Mouse (Mus musculus) lung, postnatal 0 days (tissue): ENCODE data around the gene 1700029F12Rik. TPM values are rescaled to one million over a fixed set of nuclear protein-coding genes. Genes with fewer than 3 reads are reported as not detected.

Experiments used
- ATAC-seq: fragments of 200-750 bp; cut with Nextera tagmentation; 2 replicates; pipeline ENCODE4 v1.8.0; 2017; ENCODE audit warnings: moderate library complexity
- DNase-seq: peaks from one replicate; pipeline ENCODE4 v3.0.0-alpha.2; 2016; ENCODE audit warnings: low spot score
- H3K27ac ChIP-seq: fragments of 300-500 bp; sonication (generic); 2 replicates; pipeline ENCODE4 v1.5.1; 2014; ENCODE audit warnings: antibody characterized with exemption, mild to moderate bottlenecking, low read length, mixed read lengths
- H3K27me3 ChIP-seq: fragments of 300-500 bp; sonication (generic); replicated peaks from 2 replicates; pipeline ENCODE4 v1.6.1; 2014; ENCODE audit warnings: low read length, mixed read lengths; ENCODE audit not compliant: insufficient read depth
- H3K36me3 ChIP-seq: fragments of 300-500 bp; sonication (generic); 2 replicates; pipeline ENCODE4 v1.6.1; 2014; ENCODE audit warnings: low read length, mixed read lengths; ENCODE audit not compliant: insufficient read depth
- H3K4me1 ChIP-seq: fragments of 300-500 bp; sonication (generic); 2 replicates; pipeline ENCODE4 v1.6.1; 2014; ENCODE audit warnings: antibody characterized with exemption, low read depth, low read length, mixed read lengths; ENCODE audit not compliant: insufficient read depth
- H3K4me2 ChIP-seq: fragments of 300-500 bp; sonication (generic); replicated peaks from 2 replicates; pipeline ENCODE4 v1.6.1; 2014; ENCODE audit warnings: low read depth, mild to moderate bottlenecking, low read length, moderate library complexity, mixed read lengths
- H3K4me3 ChIP-seq: fragments of 300-500 bp; sonication (generic); 2 replicates; pipeline ENCODE4 v1.5.1; 2014; ENCODE audit warnings: low read depth, low read length
- H3K9ac ChIP-seq: fragments of 300-500 bp; sonication (generic); replicated peaks from 2 replicates; pipeline ENCODE4 v1.6.1; 2014; ENCODE audit warnings: low read depth, mild to moderate bottlenecking
- H3K9me3 ChIP-seq: fragments of 300-500 bp; sonication (generic); 2 replicates; pipeline ENCODE4 v1.6.1; 2016; ENCODE audit warnings: low read length, mixed read lengths
- CTCF ChIP-seq: IDR thresholded peaks from 2 replicates; pipeline ENCODE4 v1.5.1; 2016; ENCODE audit warnings: antibody characterized with exemption, mild to moderate bottlenecking
- EP300 ChIP-seq: IDR thresholded peaks from 2 replicates; pipeline ENCODE4 v1.6.1; 2016; ENCODE audit warnings: antibody characterized with exemption, mild to moderate bottlenecking, control low read depth
- WGBS: fragments of 180-500 bp; shearing (Covaris S2); extraction: QIAGEN DNeasy Blood & Tissue Kit; methylation state at CpG from one replicate; pipeline ENCODE4 v1.1.7; 2014; 5-methylcytosine and 5-hydroxymethylcytosine counted together
- polyA plus RNA-seq: library from polyadenylated mRNA; unstranded; fragments of >200 nt; fragmentation: Nextera tagmentation; extraction: Ambion mirVana; gene quantifications from 2 replicates; pipeline ENCODE4 v1.2.1, GENCODE M21; 2015

The 1700029F12Rik gene
- polyA plus RNA-seq, 1 experiment from 2014 or later: not detected

DNA sequence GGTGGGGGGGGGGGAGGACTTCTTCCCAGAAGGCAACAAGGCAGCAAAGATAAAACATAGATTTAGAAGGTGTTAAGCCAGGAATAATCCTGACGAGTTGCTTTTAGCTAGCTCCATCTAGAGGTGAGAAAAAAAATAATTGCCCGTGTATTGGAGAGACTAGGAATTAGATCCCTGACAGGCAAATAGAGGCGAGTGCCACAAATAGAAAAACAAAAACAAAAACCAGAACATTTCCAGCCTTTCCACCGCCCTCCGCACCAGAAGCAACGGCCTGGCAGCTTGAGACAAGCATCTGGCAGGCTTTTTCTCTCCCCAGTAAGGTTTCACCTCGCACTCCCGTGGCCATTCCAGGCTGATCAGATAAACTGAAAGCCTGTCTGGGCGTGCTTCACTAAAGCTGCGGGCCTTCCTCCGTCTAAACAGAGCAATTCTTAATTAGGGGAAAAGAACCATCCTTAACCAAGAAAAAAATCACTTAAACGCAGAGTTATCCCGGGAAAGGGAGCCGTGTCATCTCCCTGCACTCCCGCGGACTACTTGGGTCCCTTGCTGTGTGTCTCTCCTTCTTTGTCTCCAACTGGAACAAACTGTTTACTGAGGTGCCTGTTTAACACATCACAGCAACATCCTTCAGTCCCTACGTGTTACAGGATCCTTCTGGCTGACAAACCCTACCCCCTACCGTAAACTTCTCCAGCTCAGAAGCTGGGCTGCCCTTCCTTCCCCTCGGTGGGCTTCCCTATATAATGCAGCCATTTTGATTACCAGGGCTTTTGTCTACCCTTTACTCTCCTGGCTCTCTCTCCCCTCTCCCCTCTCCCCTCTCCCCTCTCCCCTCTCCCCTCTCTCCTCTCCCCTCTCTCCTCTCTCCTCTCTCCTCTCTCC lies 25.7 kb downstream of the 1700029F12Rik start:
- 1% methylated on average over 19 of the region's 19 CpGs for WGBS
- no peaks in the 10 kb centered on the region for H3K9me3 ChIP-seq
- ATAC-seq: peak; percentile 65
- peak overlapping the region; percentile 78 for H3K4me2 ChIP-seq
- peaks cover 6% of the 10 kb centered on the region for H3K4me1 ChIP-seq
- TF ChIP-seq EP300: no peak
- TF ChIP-seq CTCF: peak; percentile 50
- no peaks in the 10 kb centered on the region for H3K27me3 ChIP-seq
- DNase-seq: peak; percentile 72
- no peaks in the 10 kb centered on the region for H3K36me3 ChIP-seq
- H3K9ac ChIP-seq: no peak overlapping the region
- no peak overlapping the region for H3K27ac ChIP-seq
- peak overlapping the region; percentile 40 for H3K4me3 ChIP-seq

DNA sequence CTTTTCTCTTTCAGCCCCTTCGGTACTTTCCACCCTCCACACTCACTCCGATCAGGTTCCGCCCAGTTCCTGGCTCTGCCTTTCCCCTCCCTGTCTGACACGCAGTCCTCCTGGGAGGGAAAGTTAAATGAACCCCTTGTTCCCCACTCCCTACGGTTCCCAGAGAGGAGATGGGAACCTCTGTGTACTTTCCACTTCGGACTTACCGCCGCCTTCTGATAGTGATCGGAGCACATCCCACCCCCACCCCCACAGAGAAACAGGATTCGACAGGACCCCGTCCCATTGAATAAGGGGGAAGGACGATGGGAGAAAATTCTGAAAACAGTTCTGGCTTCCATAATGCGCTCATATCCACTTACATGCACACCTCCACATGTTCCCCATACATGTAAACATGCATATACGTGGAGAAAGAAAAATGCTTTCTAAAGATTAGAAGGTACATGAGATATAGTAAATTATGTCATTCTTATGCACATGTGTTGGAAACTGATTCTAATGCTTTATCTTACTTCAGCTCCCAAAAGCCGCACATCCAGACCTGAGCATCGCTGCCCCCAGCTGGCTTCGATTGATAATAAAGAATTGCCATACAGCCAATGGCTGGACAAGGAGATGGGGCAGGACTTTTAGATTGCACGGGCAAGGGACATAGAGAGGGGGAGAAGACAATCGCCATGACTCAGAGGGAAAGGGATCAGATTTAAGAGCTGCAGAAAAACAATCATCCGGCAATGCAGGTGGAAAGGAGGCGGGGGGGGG lies 26.5 kb downstream of the 1700029F12Rik start:
- H3K27ac ChIP-seq: no peak overlapping the region
- H3K9ac ChIP-seq: no peak overlapping the region
- peaks cover 6% of the 10 kb centered on the region for H3K4me1 ChIP-seq
- no peaks in the 10 kb centered on the region for H3K36me3 ChIP-seq
- no peaks in the 10 kb centered on the region for H3K27me3 ChIP-seq
- no peak for TF ChIP-seq CTCF
- TF ChIP-seq EP300: no peak
- H3K9me3 ChIP-seq: no peaks in the 10 kb centered on the region
- 2% methylated on average over 18 of the region's 21 CpGs for WGBS
- peak; percentile 33 for DNase-seq
- peak overlapping the region; percentile 32 for H3K4me3 ChIP-seq
- peak overlapping the region; percentile 78 for H3K4me2 ChIP-seq
- ATAC-seq: peak; percentile 50

GRCm38 (mm10) chr13:97006784-97007183 lies 27.4 kb downstream of the 1700029F12Rik start:
- peaks cover 6% of the 10 kb centered on the region for H3K4me1 ChIP-seq
- no peaks in the 10 kb centered on the region for H3K36me3 ChIP-seq
- H3K4me3 ChIP-seq: no peak overlapping the region
- TF ChIP-seq CTCF (no peak), EP300 (no peak)
- ATAC-seq: no peak
- H3K27me3 ChIP-seq: no peaks in the 10 kb centered on the region
- H3K9me3 ChIP-seq: no peaks in the 10 kb centered on the region
- 27% methylated on average over 2 of the region's 2 CpGs for WGBS
- no peak overlapping the region for H3K4me2 ChIP-seq
- no peak overlapping the region for H3K9ac ChIP-seq
- DNase-seq: no peak
- H3K27ac ChIP-seq: no peak overlapping the region

GRCm38 (mm10) chr13:96997080-96997479 lies 37.1 kb downstream of the 1700029F12Rik start:
- no peak for DNase-seq

GRCm38 (mm10) chr13:96995243-96995642 lies 38.9 kb downstream of the 1700029F12Rik start:
- TF ChIP-seq EP300 (no peak), CTCF (no peak)
- no peak for ATAC-seq
- no peak overlapping the region for H3K9ac ChIP-seq
- H3K9me3 ChIP-seq: no peaks in the 10 kb centered on the region
- no peak overlapping the region for H3K4me2 ChIP-seq
- H3K4me1 ChIP-seq: no peaks in the 10 kb centered on the region
- H3K27me3 ChIP-seq: no peaks in the 10 kb centered on the region
- no peak overlapping the region for H3K27ac ChIP-seq
- H3K4me3 ChIP-seq: no peak overlapping the region
- DNase-seq: no peak
- H3K36me3 ChIP-seq: no peaks in the 10 kb centered on the region
- WGBS: 31% methylated on average over 5 of the region's 5 CpGs

More at GRCm38 (mm10) chr13:96997080-96997479, 37.1 kb downstream of the 1700029F12Rik start:
- H3K9me3 ChIP-seq: no peaks in the 10 kb centered on the region
- H3K27ac ChIP-seq: no peak overlapping the region
- H3K4me1 ChIP-seq: no peaks in the 10 kb centered on the region
- H3K9ac ChIP-seq: no peak overlapping the region
- WGBS: 56% methylated on average over 1 of the region's 1 CpGs
- H3K4me3 ChIP-seq: no peak overlapping the region
- no peaks in the 10 kb centered on the region for H3K27me3 ChIP-seq
- no peaks in the 10 kb centered on the region for H3K36me3 ChIP-seq
- no peak overlapping the region for H3K4me2 ChIP-seq
- TF ChIP-seq EP300: no peak
- no peak for TF ChIP-seq CTCF
- ATAC-seq: no peak

DNA sequence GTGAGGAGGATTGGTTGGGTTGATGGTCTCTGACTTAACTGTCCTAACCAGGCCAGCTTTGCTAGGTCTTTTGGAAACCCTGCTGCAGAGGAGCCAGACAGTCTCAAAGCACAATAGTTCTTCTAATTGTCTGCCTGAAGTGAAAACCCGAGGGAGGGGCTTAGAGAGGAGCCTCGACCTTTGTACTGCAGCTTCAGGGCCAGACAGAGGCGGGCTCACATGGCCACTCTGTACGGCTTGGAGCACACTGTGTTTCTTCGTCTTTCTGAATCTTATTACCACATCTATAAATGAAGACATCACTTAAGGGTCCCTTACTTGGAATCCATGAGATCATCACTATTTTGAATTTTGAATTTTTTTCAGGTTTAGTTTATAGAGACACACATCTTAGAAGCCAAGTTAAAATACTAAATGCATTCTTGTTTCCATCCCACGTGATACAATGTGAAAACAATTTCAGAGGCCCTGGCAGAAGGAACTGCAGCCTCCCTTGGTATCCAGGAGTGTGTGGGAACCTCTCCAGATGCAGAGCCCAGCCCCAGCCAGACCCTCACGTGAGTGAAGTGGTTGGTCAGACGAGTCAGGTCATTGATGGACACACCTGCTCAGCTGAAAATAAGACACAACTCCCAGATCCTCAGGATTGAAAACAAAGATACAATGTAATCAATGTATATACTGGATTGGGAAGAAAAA lies 40.7 kb downstream of the 1700029F12Rik start:
- WGBS: 47% methylated on average over 8 of the region's 8 CpGs

More for the DNA sequence above, 40.7 kb downstream of the 1700029F12Rik start:
- Histone ChIP-seq H3K9ac (no peak overlapping the region), H3K4me1 (no peaks in the 10 kb centered on the region), H3K27me3 (no peaks in the 10 kb centered on the region), H3K4me2 (no peak overlapping the region), H3K4me3 (no peak overlapping the region), H3K27ac (no peak overlapping the region), H3K36me3 (no peaks in the 10 kb centered on the region), H3K9me3 (no peaks in the 10 kb centered on the region)
- TF ChIP-seq EP300 (no peak), CTCF (no peak)
- DNase-seq: no peak
- no peak for ATAC-seq
